Mouse (Mus musculus) R1 (cell line): ENCODE results near the gene Uri1.

Experiments used
- DNase-seq: peaks from one replicate; pipeline ENCODE4 v3.0.0-alpha.2; 2018; ENCODE audit warnings: low read depth, low spot score

Uri1 gene

GRCm38 (mm10) chr7:38023451-38023850, at the start of gene Uri1:
Gene Uri1, minus strand, starts transcription at chr7:38023551.
- no peak for DNase-seq

GRCm38 (mm10) chr7:38071065-38071464, 47.7 kb upstream of the Uri1 start:
- DNase-seq: no peak

- DNase-seq: no peak
Measured at GRCm38 (mm10) chr7:38070663-38071062, 47.3 kb upstream of the Uri1 start.

- DNase-seq: peak; percentile 76
Measured at GRCm38 (mm10) chr7:38064431-38064830, 41.1 kb upstream of the Uri1 start.

GRCm38 (mm10) chr7:38061060-38061970, 38.0 kb upstream of the Uri1 start:
- peak; percentile 91 for DNase-seq

- DNase-seq: no peak
Measured at GRCm38 (mm10) chr7:38059636-38060330, 36.4 kb upstream of the Uri1 start.

- no peak for DNase-seq
Measured at GRCm38 (mm10) chr7:38059096-38059495, 35.7 kb upstream of the Uri1 start.

GRCm38 (mm10) chr7:38055996-38056395, 32.6 kb upstream of the Uri1 start:
- DNase-seq: no peak

GRCm38 (mm10) chr7:38054246-38054645, 30.9 kb upstream of the Uri1 start:
- DNase-seq: no peak

GRCm38 (mm10) chr7:38047229-38047628, 23.9 kb upstream of the Uri1 start:
- DNase-seq: peak; percentile 56

- DNase-seq: peak; percentile 25
Measured at GRCm38 (mm10) chr7:38041244-38041643, 17.9 kb upstream of the Uri1 start.

- no peak for DNase-seq
Measured at GRCm38 (mm10) chr7:38037586-38037985, 14.2 kb upstream of the Uri1 start.

GRCm38 (mm10) chr7:38031183-38031582, 7.8 kb upstream of the Uri1 start:
- no peak for DNase-seq

- DNase-seq: peak; percentile 95
Measured at GRCm38 (mm10) chr7:38030606-38031005, 7.3 kb upstream of the Uri1 start.

- DNase-seq: no peak
Measured at GRCm38 (mm10) chr7:38029986-38030385, 6.6 kb upstream of the Uri1 start.

GRCm38 (mm10) chr7:38029083-38029482, 5.7 kb upstream of the Uri1 start:
- DNase-seq: peak; percentile 98

GRCm38 (mm10) chr7:38027940-38028600, 4.7 kb upstream of the Uri1 start:
- DNase-seq: peak; percentile 96

- no peak for DNase-seq
Measured at GRCm38 (mm10) chr7:38024839-38025238, 1.5 kb upstream of the Uri1 start.

- no peak for DNase-seq
Measured at GRCm38 (mm10) chr7:38019770-38020169, 3.6 kb downstream of the Uri1 start.

GRCm38 (mm10) chr7:38019369-38019749, 4.0 kb downstream of the Uri1 start:
- DNase-seq: peak; percentile 88

GRCm38 (mm10) chr7:38018416-38019368, 4.7 kb downstream of the Uri1 start:
- peak; percentile 83 for DNase-seq
